Mouse (Mus musculus) adrenal gland, postnatal 4 days (tissue): ENCODE results near the gene Prpf4b. TPM values are rescaled to one million over a fixed set of nuclear protein-coding genes. Genes with fewer than 3 reads are reported as not detected.
"Not testable (repeated sequence)": the region's sequence is repeated elsewhere in the genome, so short reads cannot be mapped to it uniquely, and the experiment has no call there.

ENCODE experiments used
- DNase-seq, 2 experiments: peaks; one replicate each; pipeline ENCODE4 v3.0.0; 2021 to 2022; ENCODE audit warnings: low spot score in 2 of 2, mixed read lengths in 2 of 2
- total RNA-seq, 2 experiments: library from RNA; stranded (reverse); gene quantifications; 2 replicates each; pipeline ENCODE4 v1.2.3; 2021

The Prpf4b gene
- total RNA-seq, 2 experiments from 2014 or later, result 103 to 111 TPM

DNA sequence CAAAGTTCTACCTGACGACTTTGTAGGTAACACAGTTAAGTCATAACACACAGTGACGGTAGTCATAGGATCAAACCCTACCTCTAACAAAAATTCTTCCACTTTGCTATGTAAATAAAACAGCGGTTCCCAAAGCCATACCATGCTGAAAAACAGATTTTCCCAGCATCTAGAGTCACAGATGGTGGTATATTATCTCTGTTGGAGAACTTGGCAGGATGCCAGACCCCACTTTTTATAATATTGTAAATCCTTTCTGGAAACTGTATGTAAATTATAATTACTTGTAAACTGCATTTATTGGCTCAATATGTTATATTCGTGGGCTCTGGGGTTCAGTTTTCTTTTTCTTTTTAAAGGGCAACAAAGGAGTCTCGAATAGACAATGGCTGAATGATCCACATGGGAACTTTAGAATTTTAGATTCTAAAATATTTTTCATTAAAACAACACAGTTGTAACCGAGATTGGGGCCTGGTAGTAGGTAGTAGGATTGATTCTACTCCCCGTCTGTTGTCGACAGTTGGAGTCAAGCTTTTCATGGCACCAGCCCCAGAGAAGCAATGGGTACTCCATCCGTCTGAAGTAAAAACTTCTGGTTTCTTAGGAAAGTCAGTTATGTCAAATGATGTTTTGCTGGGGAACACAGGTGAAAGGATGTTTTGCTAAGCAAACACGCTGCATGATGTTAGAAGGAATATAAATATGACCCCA, 60.0 kb downstream of the Prpf4b start:
- DNase-seq, result no peak

DNA sequence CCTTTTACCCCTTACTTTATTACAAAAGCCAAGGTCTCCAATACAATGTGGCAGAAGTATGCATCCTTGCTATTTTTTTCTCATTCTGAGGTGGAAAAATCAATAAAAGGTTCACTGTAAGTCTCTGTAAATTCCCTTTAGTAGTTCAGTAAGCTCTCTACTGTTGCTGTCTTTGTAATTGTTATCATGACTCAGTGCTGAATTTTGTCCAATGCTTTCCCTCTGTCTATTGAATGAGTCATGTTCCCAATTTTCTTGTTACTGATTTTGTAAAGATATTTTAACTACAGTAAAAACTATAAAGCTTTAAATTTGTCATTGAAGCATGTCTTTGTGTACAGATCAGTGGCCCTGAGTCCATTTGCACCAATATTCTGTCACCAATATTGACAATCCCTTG, 67.3 kb downstream of the Prpf4b start:
- no peak for DNase-seq

GRCm38 (mm10) chr13:34951437-34951836, 76.3 kb downstream of the Prpf4b start:
- not testable (repeated sequence) for DNase-seq

Other genes starting within 250 kb of the Prpf4b start
- 1 to 10 TPM; 4.6 to 7.9 TPM for gene Pxdc1, start 221.8 kb upstream of the Prpf4b start, total RNA-seq
- gene Fam50b, start 140.5 kb upstream of the Prpf4b start, total RNA-seq, result not detected
- gene Fam217a, start 49.0 kb downstream of the Prpf4b start, total RNA-seq, result 1 to 10 TPM; 1.2 to 2.1 TPM
- not detected for gene 4933417A18Rik, start 49.1 kb downstream of the Prpf4b start, total RNA-seq
- gene Eci3, start 88.5 kb downstream of the Prpf4b start, total RNA-seq, result 1 to 10 TPM in 1 of 2 experiments, under 1 TPM in 1; 0.85 to 5.6 TPM
- gene Eci2, start 151.8 kb downstream of the Prpf4b start, total RNA-seq, result 100 to 1,000 TPM; 168 to 208 TPM